Mouse (Mus musculus): Measurements from ENCODE around the gene Sox1. TPM values are rescaled to one million over a fixed set of nuclear protein-coding genes. Genes with fewer than 3 reads are reported as not detected.

The Sox1 gene
- polyA plus RNA-seq, 1 experiment from 2014 or later = not detected

DNA sequence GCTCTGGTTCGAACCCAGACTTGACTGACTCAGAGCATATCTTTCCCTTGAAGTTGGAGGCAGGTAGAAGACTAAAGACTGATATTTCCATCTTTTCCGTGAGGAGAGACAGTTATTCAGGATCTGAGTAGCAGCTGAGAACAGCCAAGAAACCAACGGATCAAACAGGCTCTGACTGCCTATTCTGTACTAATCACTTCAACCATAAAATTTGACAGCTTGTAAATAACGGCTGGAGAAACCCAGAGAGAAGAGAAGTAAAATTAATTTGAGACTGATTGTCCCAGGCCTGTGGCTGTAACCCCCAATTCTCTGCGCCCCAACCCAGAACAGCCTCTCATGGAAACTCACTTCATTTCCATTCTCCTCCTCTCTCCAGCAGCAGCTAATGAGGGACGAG lies 26.2 kb upstream of the Sox1 start:
- no peak for ATAC-seq (replicated peaks; ENCODE audit: low FRiP score, low TSS enrichment, low read depth)
- WGBS = 61% methylated on average over 6 of the region's 6 CpGs

GRCm38 (mm10) chr8:12381111-12381510 lies 14.0 kb upstream of the Sox1 start:
- H3K4me2 ChIP-seq (ENCODE audit: low read length) = no peak overlapping the region
- 54% methylated on average over 3 of the region's 3 CpGs for WGBS
- H3K27me3 ChIP-seq (replicated peaks; ENCODE audit: control insufficient read depth, insufficient read depth, low read length) = peaks cover 89% of the 10 kb centered on the region
- no peak overlapping the region for H3K27ac ChIP-seq (ENCODE audit: low read depth)
- H3K9me3 ChIP-seq (ENCODE audit: control insufficient read depth, low read length) = no peaks in the 10 kb centered on the region
- H3K36me3 ChIP-seq (ENCODE audit: control insufficient read depth, insufficient read depth, low read length) = no peaks in the 10 kb centered on the region
- H3K4me3 ChIP-seq (ENCODE audit: low read depth, low read length) = no peak overlapping the region
- peaks cover 17% of the 10 kb centered on the region for H3K4me1 ChIP-seq (replicated peaks; ENCODE audit: control insufficient read depth, insufficient read depth, low read length)
- peak; percentile 42 for DNase-seq (ENCODE audit: low spot score)
- no peak overlapping the region for H3K9ac ChIP-seq (ENCODE audit: low read length)
- ATAC-seq (replicated peaks; ENCODE audit: low FRiP score, low TSS enrichment, low read depth) = no peak

More for the DNA sequence above, 26.2 kb upstream of the Sox1 start:
- no peak overlapping the region for H3K4me2 ChIP-seq (ENCODE audit: low read length)
- no peaks in the 10 kb centered on the region for H3K4me1 ChIP-seq (replicated peaks; ENCODE audit: control insufficient read depth, insufficient read depth, low read length)
- H3K27me3 ChIP-seq (replicated peaks; ENCODE audit: control insufficient read depth, insufficient read depth, low read length) = 0 out of 2 replicates have a peak, but pooled peaks cover 2% of the 10 kb centered on the region
- H3K27ac ChIP-seq (ENCODE audit: low read depth) = no peak overlapping the region
- H3K9me3 ChIP-seq (ENCODE audit: control insufficient read depth, low read length) = no peaks in the 10 kb centered on the region
- H3K4me3 ChIP-seq (ENCODE audit: low read depth, low read length) = no peak overlapping the region
- no peak overlapping the region for H3K9ac ChIP-seq (ENCODE audit: low read length)
- DNase-seq (ENCODE audit: low spot score) = no peak
- no peaks in the 10 kb centered on the region for H3K36me3 ChIP-seq (ENCODE audit: control insufficient read depth, insufficient read depth, low read length)

DNA sequence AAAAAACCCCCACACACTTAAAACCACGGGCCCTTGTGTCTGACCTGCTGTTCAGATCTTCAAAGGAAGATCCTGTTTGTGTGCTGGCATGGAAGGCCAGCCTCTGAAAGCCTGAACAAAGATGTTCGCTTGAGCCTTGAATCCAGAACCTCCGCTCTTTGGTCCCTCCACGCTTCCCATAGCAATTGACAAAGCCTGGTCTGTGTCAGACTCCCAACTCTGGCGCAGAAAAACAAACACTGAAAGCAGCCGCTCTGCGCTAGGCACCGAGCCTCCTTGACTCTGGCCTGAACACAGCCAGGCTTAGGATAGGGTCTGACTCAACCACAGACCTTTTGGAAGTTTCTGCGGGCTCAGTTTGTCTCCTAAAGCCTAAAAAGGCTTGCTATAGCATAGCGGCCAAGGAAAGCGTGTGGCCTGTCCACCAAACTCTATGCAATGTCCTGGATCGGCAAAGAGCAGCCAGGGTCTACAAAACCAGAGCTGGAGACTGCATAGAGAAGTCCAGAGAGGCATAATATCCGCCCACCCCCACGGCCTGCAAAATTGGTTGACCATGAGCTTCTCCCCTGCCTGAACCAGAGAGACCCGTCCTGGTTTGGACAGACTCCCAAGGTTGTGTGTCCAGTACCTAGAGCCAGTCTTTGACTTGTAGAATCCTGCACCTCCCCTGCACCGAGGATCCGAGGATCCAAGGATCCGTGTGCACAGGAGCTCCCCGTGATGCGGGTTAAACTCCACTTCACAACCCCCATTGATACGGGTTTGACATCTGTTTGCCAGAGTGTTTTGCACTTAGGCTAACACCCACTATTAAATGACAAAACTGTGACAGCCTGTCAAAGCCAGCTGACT lies 12.2 kb upstream of the Sox1 start:
- Histone ChIP-seq H3K4me3 (ENCODE audit: low read depth, low read length) (no peak overlapping the region), H3K27ac (ENCODE audit: low read depth) (no peak overlapping the region), H3K27me3 (replicated peaks; ENCODE audit: control insufficient read depth, insufficient read depth, low read length) (peaks cover 94% of the 10 kb centered on the region), H3K36me3 (ENCODE audit: control insufficient read depth, insufficient read depth, low read length) (no peaks in the 10 kb centered on the region), H3K4me1 (replicated peaks; ENCODE audit: control insufficient read depth, insufficient read depth, low read length) (peaks cover 17% of the 10 kb centered on the region), H3K4me2 (ENCODE audit: low read length) (no peak overlapping the region), H3K9ac (ENCODE audit: low read length) (no peak overlapping the region), H3K9me3 (ENCODE audit: control insufficient read depth, low read length) (no peaks in the 10 kb centered on the region)
- WGBS = 2% methylated on average over 21 of the region's 21 CpGs
- DNase-seq (ENCODE audit: low spot score) = peak; percentile 66
- no peak for ATAC-seq (replicated peaks; ENCODE audit: low FRiP score, low TSS enrichment, low read depth)

GRCm38 (mm10) chr8:12383979-12384890 lies 10.9 kb upstream of the Sox1 start:
- DNase-seq (ENCODE audit: low spot score) (peak; percentile 80), ATAC-seq (replicated peaks; ENCODE audit: low FRiP score, low TSS enrichment, low read depth) (no peak)
- H3K27ac ChIP-seq (ENCODE audit: low read depth) = no peak overlapping the region
- no peaks in the 10 kb centered on the region for H3K36me3 ChIP-seq (ENCODE audit: control insufficient read depth, insufficient read depth, low read length)
- peaks cover 100% of the 10 kb centered on the region for H3K27me3 ChIP-seq (replicated peaks; ENCODE audit: control insufficient read depth, insufficient read depth, low read length)
- H3K9me3 ChIP-seq (ENCODE audit: control insufficient read depth, low read length) = no peaks in the 10 kb centered on the region
- 0 out of 2 replicates have a peak overlapping the region, but pooled peaks have one; percentile 16 for H3K4me3 ChIP-seq (ENCODE audit: low read depth, low read length)
- 1% methylated on average over 34 of the region's 34 CpGs for WGBS
- peaks cover 17% of the 10 kb centered on the region for H3K4me1 ChIP-seq (replicated peaks; ENCODE audit: control insufficient read depth, insufficient read depth, low read length)
- H3K4me2 ChIP-seq (ENCODE audit: low read length) = peak overlapping the region; percentile 34
- no peak overlapping the region for H3K9ac ChIP-seq (ENCODE audit: low read length)

- Histone ChIP-seq H3K9me3 (ENCODE audit: control insufficient read depth, low read length) (no peaks in the 10 kb centered on the region), H3K4me2 (ENCODE audit: low read length) (peak overlapping the region; percentile 34), H3K27me3 (replicated peaks; ENCODE audit: control insufficient read depth, insufficient read depth, low read length) (peaks cover 100% of the 10 kb centered on the region), H3K36me3 (ENCODE audit: control insufficient read depth, insufficient read depth, low read length) (no peaks in the 10 kb centered on the region), H3K27ac (ENCODE audit: low read depth) (no peak overlapping the region), H3K9ac (ENCODE audit: low read length) (no peak overlapping the region), H3K4me1 (replicated peaks; ENCODE audit: control insufficient read depth, insufficient read depth, low read length) (peaks cover 17% of the 10 kb centered on the region), H3K4me3 (ENCODE audit: low read depth, low read length) (peak overlapping the region; percentile 16)
- DNase-seq (ENCODE audit: low spot score) (peak; percentile 73), ATAC-seq (replicated peaks; ENCODE audit: low FRiP score, low TSS enrichment, low read depth) (no peak)
- WGBS = under 1% methylated on average over 54 of the region's 57 CpGs
Measured at GRCm38 (mm10) chr8:12384996-12385685, 10.0 kb upstream of the Sox1 start.

GRCm38 (mm10) chr8:12385686-12386488 lies 9.2 kb upstream of the Sox1 start:
- H3K4me2 ChIP-seq (ENCODE audit: low read length) = 0 out of 2 replicates have a peak overlapping the region, but pooled peaks have one; percentile 23
- H3K9ac ChIP-seq (ENCODE audit: low read length) = no peak overlapping the region
- ATAC-seq (replicated peaks; ENCODE audit: low FRiP score, low TSS enrichment, low read depth) (no peak), DNase-seq (ENCODE audit: low spot score) (no peak)
- H3K27me3 ChIP-seq (replicated peaks; ENCODE audit: control insufficient read depth, insufficient read depth, low read length) = peaks cover 100% of the 10 kb centered on the region
- no peaks in the 10 kb centered on the region for H3K36me3 ChIP-seq (ENCODE audit: control insufficient read depth, insufficient read depth, low read length)
- under 1% methylated on average over 73 of the region's 74 CpGs for WGBS
- no peak overlapping the region for H3K27ac ChIP-seq (ENCODE audit: low read depth)
- H3K4me1 ChIP-seq (replicated peaks; ENCODE audit: control insufficient read depth, insufficient read depth, low read length) = peaks cover 17% of the 10 kb centered on the region
- no peaks in the 10 kb centered on the region for H3K9me3 ChIP-seq (ENCODE audit: control insufficient read depth, low read length)
- peak overlapping the region; percentile 16 for H3K4me3 ChIP-seq (ENCODE audit: low read depth, low read length)

DNA sequence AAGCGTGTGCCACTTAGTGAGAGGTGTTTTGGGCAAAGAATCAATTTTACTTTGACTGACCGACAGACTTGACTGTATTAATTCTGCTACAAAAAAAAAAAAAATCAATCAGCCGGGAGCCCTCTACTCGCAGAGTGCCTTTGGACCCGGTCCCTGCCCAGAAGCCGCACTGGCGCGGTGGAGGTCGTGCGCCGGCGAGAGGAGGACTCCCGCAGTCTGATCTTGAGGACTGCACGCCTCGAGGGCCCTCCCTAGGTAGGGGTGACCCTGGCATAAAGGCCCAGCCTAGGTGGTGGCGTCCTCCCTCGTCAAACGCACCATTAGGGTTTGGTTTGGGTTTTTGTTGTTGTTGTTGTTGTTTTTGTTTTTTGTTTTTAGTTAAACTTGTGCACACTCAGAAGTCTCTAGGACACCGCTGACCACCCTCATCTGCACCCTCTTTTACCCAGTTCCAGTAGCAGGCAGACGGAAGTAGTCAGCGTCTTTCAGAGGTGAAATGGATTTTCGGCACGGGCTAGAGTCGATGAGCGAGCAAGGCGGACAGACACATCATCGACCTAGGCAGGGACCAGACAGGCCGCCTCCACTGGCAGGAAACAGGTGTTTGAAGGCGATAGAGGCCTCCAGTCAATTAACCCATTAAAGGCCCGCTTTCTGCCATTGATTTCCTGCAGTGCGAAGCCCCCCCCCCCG lies 8.4 kb upstream of the Sox1 start:
- Histone ChIP-seq H3K36me3 (ENCODE audit: control insufficient read depth, insufficient read depth, low read length) (no peaks in the 10 kb centered on the region), H3K4me3 (ENCODE audit: low read depth, low read length) (no peak overlapping the region), H3K27ac (ENCODE audit: low read depth) (no peak overlapping the region), H3K9me3 (ENCODE audit: control insufficient read depth, low read length) (no peaks in the 10 kb centered on the region), H3K27me3 (replicated peaks; ENCODE audit: control insufficient read depth, insufficient read depth, low read length) (peaks cover 100% of the 10 kb centered on the region), H3K4me2 (ENCODE audit: low read length) (no peak overlapping the region), H3K4me1 (replicated peaks; ENCODE audit: control insufficient read depth, insufficient read depth, low read length) (peaks cover 17% of the 10 kb centered on the region), H3K9ac (ENCODE audit: low read length) (no peak overlapping the region)
- DNase-seq (ENCODE audit: low spot score) (no peak), ATAC-seq (replicated peaks; ENCODE audit: low FRiP score, low TSS enrichment, low read depth) (0 out of 2 replicates have a peak, but pooled peaks have one; percentile 38)
- WGBS = under 1% methylated on average over 32 of the region's 32 CpGs
